Mouse (Mus musculus) brain, adult 2 months (tissue): ENCODE measurements around the gene Mrps18b.

Experiments
- DNase-seq: peaks from one replicate; pipeline ENCODE4 v3.0.0; 2011; ENCODE audit warnings: low read depth, low spot score

Gene Mrps18b

DNA sequence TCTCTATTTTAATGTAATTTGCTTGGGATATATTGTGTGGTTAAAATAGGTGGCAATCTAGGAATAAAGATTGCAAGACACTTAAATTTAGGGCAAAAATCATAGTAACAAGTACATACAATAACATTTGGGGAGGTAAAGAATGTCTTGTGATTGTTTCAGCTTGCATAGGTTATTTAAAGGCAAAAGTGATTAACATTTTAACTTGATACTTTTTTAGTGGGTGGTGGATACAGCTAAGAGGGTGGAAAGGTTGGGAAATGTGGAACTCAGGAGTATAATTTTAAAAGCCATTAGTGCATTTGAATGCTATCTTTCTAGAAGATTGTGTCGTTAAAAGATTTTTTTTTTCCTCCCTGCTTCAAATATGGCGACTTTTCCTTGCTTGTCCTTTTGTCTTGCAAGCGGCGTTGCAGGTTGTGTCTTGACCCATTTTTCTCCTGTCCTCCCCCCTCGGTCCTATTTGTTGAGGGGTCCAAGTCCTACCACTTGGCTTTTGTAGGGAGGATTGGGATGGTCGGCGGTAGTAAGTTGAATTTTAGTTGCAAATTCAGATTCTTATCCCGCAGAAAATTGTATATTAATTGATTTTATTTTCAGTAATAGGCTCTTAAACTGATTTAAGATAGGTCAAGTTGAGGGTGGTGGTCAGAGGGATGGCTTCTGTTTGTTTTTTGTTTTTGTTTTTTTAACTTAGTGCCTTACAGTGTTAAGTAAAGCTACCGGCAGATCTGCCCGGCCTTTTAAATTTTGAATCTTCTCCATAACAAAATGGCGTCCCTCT, 2.3 kb upstream of the Mrps18b start:
- DNase-seq, result peak; percentile 77

DNA sequence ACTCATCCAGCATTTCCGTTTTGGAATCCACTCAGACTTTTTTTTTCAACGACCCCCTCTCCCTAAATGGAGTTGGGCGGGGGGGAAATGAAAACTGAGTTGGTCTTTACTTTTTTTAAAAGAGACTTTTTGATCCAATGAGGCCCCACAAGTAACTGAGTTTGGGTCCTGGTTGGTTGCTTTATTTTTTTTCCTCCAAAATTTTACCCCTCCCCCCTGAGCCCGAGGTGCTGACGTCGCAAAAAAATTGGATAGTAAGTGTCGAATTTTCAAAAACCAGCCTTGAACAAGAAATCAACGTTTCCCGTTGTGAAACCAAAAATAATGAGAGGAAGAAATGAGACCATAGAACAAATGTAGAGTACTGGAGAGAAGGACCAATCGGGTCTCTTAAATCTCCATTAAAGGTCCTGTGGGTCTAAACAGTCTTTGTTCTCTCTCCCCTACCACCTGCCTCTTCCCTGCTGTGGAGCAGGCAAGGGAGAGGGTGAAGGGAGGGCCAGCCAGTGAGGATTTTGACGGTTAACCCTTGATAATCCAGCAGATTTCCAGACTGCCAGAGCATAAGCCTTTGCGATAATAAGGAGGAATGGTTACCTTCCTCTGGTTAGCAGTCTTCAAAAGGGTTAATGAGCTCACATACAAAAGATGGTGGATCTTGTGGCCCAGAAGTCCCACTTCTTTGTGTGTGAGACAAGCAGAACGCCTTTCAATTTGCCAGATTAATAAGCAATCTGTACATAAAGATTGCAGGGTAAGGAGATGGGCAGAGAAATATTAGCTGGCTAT, 1.5 kb upstream of the Mrps18b start:
- peak; percentile 94 for DNase-seq

DNA sequence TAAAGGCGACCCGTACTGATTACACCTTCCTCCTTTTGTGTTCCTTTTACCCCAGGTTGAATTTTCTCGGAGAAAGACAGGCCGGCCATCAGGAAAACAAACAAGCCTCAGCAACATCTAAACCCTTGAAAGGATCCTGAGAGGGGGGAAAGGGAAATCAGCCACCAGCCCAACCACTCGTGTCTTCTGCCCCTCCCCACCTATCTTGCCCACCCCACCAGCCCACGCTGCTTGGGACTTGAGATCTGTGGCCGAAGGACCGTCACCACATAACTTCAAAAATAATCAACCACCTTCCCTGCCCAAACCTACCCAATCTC, 914 bp upstream of the Mrps18b start:
- peak; percentile 48 for DNase-seq

DNA sequence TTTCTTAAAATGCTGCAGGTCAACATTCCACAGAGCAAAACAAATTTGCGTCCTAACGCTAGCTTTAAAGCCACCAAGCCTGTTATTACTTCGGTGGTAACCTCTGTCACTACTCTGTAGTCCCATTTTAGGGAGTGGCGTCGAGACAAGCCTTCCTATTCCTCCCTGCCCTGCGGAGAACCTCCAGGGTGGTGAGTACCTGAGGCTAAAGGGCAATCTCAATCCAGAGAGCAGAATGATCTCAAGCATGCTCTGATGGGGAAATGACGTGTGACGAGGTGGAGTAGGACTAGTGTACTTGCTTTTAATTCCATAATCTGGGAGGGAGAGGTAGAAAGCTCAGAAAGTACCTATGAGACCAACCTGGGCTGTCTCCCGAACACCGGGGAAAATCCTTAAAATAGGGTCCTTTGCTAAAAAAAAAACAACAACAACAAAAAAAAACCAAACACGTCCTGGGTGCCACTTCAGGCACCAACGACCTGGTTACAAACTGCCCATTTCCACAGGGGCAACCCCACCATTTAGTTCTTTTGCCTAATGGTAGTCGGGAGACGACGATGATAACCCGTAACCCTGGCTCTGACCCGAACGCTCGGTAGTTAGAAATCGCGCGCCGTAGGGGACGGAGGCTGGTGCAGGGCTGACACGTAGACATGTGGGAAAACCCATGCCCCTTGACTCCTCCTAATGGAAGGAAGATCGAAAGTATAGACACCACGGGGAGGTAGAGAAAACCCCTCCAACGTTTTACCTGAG, 472 bp downstream of the Mrps18b start:
- DNase-seq, result peak; percentile 35

DNA sequence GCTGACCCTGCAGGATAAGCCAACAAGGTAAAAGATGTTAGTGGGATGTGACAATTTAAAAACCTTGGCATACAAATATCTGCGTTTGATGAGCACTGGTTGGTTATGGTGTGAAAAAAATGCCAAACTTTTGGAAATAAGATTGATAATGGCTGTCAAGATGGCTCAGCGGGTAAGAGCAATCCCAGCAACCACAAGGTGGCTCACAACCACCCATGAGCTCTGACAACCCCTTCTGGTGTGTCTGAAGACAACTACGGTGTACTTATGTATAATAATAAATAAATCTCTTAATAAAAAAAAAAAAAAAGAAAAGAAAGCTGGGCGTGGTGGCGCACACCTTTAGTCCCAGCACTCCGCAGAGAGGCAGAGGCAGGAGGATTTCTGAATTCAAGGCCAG, 1.2 kb downstream of the Mrps18b start:
- DNase-seq, result no peak

DNA sequence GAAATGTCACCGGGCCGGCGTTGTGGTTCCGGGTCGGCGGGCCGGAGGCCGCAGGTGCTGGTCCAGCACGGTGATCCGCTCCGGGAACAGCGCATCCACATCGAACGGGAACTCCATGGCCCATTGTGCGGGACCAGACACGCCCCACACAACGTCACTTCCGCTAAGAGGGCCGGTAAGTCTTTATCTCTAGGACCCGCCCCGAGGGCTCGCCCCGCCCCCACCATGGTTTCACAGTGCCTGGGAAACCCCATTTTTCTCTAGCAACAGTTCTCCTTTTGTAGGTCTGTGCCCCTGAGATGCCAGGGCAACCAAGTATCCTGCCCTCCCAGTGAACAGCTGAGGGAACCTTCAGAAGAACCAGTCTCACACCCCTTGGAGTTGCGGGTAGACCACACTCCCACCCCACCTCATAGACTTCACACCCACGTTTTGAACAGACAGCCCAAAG, 6.2 kb downstream of the Mrps18b start, which contains the start of gene Atat1:
Gene Atat1 (minus strand): TSS at position 157 of the 451 bp plus-strand sequence.
- DNase-seq, result peak; percentile 96

DNA sequence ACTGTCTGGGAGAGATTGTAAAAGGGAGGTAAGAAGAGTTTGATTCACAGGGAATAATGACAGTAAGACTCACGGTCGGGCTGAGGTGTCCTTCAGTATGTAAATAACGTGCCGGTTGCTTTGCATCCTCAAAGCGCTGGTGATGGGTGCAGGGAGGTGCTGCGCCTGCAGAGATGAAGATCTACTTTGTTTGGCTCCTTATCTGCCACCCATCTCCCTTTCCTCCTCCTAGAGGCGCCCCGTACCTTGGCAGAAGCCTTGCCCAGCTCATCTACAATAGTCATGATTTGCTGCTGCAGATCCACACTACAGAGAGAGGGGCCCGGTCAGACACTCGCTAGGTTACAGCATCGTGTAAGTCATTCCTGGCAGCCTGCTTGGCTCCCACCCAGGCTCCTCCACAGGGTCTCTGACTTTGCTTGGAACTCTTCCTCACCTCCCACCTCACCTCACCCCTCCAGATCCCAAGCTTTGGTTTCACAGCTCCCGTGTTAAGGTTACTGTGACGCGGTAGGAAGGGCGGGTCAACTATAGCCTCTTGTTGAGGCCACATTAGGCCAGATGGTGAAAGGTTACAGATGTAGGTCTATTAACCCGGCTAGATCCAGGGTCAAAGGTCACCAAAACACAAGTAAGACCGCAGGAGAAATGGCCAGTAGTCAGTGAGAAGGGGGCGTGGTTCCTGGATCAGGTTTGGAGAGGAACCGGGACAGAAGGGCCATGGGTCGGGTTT, 6.8 kb downstream of the Mrps18b start:
- no peak for DNase-seq

DNA sequence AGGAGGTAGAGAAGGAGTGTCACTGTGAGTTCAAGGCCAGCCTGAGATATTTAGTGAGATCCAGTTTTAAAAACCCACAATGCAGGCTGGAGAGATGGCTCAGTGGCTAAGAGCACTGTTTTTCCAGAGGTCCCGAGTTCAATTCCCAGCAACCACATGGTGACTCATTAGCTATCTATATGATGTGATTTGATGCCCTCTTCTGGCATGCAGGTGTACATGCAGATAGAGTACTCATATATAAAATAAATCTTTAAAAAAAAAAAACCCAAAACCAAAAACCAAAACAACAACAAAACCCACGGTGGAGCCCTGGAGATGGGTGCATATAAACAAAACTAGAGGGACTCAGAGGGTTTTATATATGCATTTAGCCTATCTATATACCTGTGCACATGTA, 8.6 kb downstream of the Mrps18b start:
- DNase-seq, result no peak

DNA sequence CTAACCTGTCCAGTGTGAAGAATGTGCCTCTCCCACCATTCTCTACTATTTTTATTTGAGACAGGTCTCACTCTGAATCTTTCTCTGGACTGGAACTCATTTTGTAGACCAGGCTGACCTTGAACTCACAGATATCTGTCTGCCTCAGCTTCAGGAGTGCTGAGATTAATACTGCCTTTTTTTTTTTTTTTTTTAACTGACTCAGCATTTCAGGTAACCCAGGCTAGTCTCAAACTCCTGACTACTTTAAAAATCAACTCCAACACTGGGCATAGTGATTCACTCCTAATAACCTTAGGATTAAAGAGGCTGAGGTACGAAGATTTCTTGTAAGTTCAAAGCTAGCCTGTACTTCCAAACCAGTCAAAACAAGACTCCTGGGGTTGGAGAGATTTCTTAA, 10.6 kb downstream of the Mrps18b start:
- DNase-seq, result no peak

DNA sequence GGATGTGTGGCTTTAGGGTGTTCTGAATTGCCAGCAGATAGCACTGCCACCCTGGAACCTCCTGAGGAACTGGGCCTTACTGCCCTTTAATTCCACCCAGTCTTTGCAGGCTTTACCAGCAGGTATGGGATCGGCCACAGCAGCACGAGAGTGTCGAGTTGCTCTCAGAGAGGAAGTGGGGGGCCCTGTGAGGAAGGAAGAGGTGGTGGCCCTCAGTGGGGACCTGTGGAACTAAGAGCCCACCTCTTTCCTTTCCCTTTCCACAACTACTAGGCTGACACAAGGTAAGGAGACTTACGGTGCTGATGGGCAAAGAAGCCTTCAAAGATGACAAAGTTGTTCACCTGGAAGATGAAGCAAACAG, 12.2 kb downstream of the Mrps18b start:
- no peak for DNase-seq

DNA sequence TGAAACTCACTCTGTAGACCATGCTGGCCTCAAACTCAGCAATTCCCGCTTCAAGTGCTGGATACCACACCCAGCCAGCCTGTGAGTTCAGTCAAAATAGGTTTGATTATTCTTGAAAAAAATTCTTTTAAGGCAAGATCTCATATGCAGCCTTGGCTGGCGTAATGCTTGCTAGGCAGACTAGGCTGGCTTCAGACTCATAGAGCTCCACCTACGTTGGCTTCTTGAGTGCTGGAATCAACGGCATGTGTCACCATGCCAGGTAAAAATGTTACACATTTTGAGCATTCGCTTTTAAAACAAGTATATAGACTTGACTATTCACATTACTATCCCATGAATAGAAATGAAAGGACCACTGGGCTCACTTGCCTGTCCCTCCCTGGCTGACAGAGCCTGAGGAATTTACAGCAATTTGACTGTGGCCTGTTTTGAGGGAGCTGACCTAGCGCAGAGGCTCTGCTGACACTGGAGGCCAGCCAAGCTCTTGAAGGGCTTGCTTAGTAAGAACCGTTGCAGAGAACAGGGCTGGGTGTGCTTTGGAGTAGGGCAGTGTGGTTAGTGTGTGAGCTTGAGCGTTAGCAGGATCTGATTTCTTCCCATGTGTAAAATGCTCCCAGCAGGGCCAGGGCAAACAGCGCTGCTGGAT, 12.7 kb downstream of the Mrps18b start:
- DNase-seq, result peak; percentile 53

DNA sequence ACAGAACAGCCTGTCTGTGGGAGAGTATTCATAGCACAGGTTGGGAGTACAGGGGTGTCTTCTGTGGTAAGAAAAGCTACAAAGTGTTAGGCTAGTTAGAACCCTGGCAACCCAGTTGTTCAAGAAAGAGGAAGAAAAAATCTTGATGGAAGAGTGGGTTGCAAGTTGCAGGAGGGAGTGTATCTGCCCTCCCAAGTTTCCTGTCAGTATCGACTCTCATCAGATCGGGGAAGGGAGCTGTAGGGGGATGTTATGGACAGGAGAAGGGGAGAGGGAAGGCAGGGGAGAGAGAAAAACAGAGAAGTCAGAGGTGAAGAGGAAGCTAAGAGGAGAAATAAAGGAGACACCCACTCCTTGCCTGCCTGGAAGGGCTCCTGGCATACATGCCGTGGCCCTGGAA, 15.6 kb downstream of the Mrps18b start:
- DNase-seq, result peak; percentile 35

DNA sequence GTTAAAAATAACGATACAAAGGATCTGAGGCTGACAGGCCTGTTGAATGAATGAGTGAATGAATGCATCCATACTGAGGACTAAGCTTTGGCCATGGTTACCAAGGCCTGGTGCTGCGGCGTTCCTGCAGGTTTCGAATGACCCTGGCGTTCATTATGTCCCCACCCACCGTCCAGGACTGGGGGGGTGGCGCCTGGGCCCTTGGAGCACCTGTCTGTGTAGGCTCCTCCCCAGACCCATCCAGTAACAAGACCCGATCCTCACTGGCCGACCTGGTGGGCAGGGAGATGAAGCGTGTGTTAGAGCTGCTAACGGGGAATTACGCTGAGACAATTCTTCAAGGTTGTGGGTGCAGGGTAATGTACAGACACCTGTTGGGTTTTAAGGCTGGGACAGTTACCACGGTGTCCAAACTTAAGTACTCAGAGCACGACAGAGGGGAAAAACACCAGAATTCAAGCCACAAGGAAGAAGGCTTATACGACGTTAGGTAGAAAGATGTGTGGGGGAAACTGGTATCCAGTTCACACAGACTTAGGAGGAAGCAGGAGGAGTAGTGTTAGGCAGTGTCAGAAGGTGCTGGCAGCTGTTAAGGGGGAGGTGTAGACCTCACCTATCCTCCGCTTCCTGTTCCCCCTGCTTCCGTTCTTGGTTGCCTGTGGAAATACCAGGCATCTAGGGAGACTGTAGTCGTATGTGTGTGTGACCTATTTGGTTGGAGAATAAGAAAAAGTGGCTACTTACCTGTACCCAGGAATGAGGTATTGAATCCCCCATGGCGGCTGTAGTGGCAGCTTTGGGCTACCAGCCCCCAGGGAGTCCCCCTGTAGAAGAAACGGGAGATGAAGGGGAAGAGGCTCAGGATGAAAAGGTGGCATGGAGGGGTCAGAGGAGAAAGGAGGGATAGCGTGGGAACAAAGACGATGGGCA, 18.3 kb downstream of the Mrps18b start:
- peak; percentile 49 for DNase-seq

DNA sequence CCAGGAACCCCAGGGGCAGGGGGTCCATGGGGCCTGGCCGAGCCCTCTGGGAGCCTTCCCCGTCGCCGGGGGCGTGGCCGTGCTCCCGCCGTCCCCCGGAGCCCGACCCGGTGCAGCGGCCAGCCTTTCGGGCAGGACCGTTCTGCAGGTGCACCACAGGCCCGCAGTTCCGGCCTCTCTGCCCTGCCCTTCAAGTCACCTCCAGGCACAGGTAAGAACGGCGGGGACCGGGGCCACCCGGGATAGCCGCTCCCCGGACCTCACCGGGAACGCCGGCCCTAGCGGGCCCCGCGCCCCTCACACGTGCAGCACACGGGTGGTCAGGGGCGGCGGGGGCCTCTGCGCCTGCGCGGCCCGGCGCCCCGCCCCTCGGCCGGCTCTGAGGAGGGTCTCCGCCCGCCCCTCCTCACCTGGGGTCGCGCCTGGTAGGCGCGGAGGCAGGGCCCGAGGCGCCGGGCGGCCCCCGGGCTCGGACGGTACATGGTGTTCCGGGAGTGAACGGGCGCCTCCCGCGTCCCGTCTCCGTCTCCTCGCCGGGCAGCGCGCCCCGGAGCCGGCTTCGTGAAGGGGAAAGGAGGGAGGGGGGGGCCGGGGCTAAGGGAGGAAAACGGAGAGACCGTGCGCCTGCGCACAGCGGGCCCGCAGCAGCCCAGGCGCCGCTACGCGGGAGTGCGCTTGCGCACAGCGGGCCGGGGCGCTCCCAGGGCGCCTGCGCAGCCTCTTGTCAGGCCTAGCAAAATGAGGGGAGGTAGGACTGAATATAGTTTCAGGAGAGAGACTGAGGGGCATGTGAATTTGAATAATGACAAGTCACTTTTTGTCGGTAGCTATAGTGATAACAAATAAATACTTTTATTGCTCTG, 19.2 kb downstream of the Mrps18b start, which contains the start of gene 2310061I04Rik:
Gene 2310061I04Rik (minus strand): TSS at position 651 of the 863 bp plus-strand sequence.
- peak; percentile 96 for DNase-seq

DNA sequence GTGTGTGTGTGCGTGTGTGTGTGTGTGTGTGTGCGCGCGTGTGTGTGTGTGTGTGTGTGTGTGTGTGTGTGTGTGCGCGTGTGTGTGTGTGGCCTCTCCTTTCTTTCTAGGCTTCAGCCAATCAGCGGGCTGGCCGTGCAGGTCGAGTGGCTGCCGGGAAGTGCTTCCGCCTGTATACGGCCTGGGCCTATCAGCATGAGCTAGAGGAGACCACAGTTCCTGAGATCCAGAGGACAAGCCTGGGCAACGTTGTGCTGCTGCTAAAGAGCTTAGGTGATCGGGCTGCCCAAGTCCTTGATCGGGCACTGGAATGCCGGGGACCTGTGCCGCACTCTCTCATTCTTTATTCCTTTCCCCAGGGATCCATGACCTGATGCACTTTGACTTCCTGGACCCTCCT, 28.5 kb downstream of the Mrps18b start:
- no peak for DNase-seq

DNA sequence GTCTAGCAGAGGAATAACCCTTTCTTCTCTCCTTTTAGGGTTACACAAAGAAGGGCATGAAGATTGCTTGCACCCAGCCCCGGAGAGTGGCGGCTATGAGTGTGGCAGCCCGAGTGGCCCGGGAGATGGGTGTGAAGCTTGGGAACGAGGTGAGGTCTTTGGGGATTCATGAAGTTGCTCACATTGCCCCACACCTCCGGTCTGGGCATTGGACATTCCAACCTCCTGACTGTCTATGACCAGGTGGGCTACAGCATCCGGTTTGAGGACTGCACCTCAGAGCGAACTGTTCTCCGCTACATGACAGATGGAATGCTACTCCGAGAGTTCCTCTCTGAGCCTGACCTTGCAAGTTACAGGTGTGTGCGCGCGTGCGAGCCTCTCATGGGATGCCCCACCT, 32.4 kb downstream of the Mrps18b start:
- DNase-seq, result no peak

DNA sequence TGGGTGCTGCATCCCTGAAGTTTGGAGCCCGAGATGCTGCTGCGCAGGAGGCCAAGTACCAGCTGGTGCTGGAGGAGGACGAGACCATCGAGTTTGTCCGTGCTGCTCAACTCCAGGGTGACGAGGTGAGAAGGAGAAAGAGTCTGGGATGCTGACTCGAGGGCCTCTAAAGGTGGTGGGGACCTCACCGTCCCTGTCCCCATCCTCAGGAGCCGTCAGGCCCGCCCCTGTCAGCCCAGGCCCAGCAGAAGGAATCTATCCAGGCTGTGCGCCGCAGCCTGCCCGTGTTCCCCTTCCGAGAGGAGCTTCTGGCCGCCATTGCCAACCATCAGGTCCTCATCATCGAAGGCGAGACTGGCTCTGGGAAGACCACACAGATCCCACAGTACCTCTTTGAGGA, 33.3 kb downstream of the Mrps18b start:
- DNase-seq, result no peak

DNA sequence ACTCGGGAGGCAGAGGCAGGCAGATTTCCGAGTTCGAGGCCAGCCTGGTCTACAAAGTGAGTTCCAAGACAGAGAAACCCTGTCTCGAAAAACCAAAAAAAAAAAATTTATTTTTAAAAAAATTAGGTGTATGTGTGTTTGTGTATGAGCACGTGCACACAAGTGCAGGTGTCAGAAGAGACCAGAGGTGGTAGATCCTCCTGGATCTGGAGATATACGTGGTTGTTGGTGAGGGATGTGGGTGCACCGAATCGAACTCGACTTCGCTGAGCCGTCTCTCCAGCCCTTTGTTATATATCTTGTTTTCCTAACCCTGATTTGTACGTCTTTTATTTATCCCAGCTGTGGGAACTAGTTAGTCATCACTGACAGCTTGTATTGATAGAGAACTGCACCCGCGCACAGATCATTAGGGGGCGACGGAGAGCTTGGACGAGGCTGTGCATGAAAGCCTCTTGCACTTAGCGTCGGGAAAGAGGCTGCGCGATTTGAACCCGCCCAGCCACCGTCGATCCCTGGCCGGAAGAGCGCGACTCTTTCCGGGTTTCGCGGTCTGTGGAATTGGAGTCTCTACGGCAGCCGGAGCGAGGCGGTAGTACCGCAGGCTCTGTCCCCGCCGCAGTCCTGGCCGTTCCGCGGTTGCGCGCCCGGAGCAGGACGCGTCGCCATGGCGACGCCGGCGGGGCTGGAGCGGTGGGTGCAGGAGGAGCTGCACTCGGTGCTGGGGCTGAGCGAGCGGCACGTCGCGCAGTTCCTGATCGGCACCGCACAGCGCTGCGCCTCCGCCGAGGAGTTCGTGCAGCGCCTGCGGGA, 36.7 kb downstream of the Mrps18b start, which contains the start of gene Dhx16:
Gene Dhx16 (plus strand): TSS at position 575 of the 813 bp plus-strand sequence.
- DNase-seq, result peak; percentile 99
